Mouse (Mus musculus) neutrophil, adult 65 days (primary cell): ENCODE data around the gene Ppan. TPM values are rescaled to one million over a fixed set of nuclear protein-coding genes. Genes with fewer than 3 reads are reported as not detected.

Source experiments
- total RNA-seq: library from RNA; stranded (reverse); gene quantifications from 2 replicates; pipeline ENCODE4 v1.2.4, GENCODE M21; 2023

Gene Ppan
- 23.1 and 26.1 TPM in 2 replicates for total RNA-seq

DNA sequence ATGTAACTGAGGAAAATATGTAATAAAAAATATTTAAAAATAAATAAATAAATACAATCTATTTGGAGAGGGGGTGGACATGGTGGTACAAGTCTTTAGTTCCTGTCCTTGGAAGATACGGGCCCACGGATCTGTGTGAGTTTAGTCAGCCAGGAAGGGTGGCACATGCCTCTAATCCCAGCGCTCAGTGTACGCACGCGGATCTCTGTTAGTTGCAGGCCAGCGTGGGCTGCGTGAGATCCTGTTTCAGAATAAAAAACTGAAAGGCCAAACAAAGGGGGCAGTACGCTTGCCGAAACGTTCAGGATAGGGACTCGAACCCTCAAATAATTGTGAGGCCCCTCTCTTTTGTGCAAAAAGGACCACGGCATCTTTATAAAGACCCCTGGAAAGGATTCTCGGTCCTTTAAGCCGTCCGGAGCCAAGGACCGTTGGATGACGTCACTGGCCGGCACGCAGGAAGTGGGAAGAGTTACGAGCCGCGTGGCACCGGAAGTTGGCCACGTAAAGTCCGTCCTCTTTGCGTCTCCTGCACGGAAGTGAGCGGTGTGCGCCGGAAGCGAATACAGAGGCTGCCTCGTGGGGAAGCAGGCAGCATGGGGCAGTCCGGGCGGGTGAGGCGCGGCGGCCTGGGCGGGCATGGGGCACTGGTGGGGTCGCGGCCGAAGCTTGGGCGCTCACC is at the start of gene Ppan:
Gene Ppan (plus strand): TSS at position 472 of the 682 bp plus-strand sequence.

DNA sequence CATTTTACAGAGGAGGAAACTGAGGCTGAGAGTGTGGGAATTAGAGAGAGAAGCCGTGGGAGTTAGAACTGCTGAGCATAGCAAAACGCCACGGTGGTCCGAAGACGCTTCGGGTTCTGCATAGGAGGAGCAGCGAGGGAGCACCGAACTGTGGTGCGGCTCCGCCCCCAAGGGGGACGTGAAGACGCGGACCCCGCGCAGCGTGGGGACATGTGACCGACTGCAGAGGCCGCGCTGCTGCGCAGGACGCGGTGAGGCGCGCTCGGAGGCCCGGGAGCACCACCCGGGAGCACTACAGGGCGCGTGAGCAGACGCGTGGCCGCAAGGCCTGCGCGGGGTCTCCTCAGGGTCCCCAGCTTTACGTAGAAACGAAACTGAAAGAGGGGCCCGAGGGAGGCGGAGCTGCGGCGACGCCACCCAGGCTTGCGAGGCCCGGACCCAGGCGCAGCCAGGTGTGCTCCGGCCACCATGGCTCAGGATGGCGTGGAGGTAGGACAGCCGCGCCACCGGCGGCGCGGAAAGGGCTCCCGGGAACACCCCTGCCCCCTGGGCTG is 19.4 kb upstream of the Ppan start, which contains the start of gene A230050P20Rik:
Gene A230050P20Rik (plus strand): TSS at position 195 of the 554 bp plus-strand sequence.

DNA sequence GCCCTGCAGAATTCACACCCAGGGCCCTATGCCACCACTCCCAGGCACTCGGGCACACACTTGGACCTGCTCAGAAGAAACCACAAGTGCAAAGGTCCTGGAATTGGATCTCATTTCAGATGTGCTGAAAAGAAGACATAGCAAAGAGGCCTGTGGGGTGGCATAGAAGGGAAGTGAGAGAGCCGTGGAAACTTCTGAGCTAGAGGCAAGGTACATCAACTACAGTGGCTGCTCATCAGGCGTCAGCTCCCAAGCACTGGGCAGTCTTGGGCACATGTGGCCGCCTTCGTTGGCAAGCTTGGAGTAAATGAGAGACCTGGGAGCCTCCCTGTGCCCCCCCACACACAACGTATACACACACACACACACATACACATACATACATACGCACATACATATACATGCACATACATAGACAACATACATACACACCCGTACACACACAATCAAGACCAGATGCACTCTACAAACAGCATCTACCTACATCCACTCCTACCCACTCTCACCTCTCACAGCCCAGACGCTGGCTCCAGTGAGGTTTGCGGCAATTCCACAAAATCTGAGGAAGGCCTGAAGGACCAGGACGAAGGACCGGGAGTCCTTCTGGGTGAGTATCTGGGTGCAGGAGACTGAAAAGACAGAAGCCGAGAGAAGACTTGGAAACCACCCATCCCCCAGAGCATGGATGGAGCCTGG is 8.7 kb upstream of the Ppan start, which contains the start of gene Angptl6:
Gene Angptl6 (minus strand): TSS at position 631 of the 696 bp plus-strand sequence.

DNA sequence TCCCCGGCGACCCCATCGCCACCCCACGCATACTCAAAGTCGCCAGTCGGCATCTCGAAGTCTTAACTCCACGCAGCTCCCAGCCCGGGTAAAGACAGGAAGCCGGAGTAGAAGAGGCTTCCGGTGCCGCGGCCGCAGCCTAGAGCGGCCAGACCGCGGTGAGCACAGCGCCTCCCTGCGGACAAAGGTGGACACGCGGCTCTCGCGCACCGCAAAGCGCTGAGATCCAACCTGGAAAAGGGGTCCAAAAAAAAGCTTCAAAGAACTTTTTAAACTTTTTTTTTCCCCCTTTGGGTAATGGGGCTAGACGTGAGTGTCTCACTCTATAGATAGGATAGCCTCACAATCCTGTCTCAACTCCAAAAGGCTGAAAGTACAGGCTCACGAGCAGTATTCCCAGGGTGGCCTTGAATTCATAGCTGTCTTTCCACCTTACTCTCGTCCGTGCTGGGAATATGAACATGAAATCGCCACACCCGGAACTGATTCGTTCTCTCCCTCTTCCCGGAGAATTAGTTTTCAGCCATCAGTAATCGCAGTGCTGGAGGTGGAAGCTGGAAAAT is 10.6 kb downstream of the Ppan start, which contains the start of gene Eif3g:
Gene Eif3g (minus strand): TSS at position 113 of the 563 bp plus-strand sequence.

Other genes with a start within 250 kb of the Ppan start
- gene Ubl5, start 245.3 kb upstream of the Ppan start, total RNA-seq = 323 and 368 TPM in 2 replicates
- gene Fbxl12, start 243.4 kb upstream of the Ppan start, total RNA-seq = 43.4 and 49.5 TPM in 2 replicates
- gene Pin1, start 236.1 kb upstream of the Ppan start, total RNA-seq = 11.0 and 11.6 TPM in 2 replicates
- gene Olfm2, start 141.8 kb upstream of the Ppan start, total RNA-seq = not detected in 2 replicates
- gene Col5a3, start 73.1 kb upstream of the Ppan start, total RNA-seq = 0.84 and 1.1 TPM in 2 replicates
- not detected in 2 replicates for gene Rdh8, start 69.7 kb upstream of the Ppan start, total RNA-seq
- gene A230050P20Rik, start 19.5 kb upstream of the Ppan start, total RNA-seq = 2.2 and 3.8 TPM in 2 replicates
- 0.38 and 0.50 TPM in 2 replicates for gene Angptl6, start 8.4 kb upstream of the Ppan start, total RNA-seq
- 60.5 and 63.2 TPM in 2 replicates for gene Eif3g, start 10.4 kb downstream of the Ppan start, total RNA-seq
- gene Dnmt1, start 71.7 kb downstream of the Ppan start, total RNA-seq = 84.1 and 97.4 TPM in 2 replicates
- 9.2 and 12.2 TPM in 2 replicates for gene S1pr2, start 88.6 kb downstream of the Ppan start, total RNA-seq
- gene Mrpl4, start 114.6 kb downstream of the Ppan start, total RNA-seq = 39.8 and 40.6 TPM in 2 replicates
- gene Icam1, start 127.8 kb downstream of the Ppan start, total RNA-seq = 33.7 and 49.8 TPM in 2 replicates
- 0.63 and 0.79 TPM in 2 replicates for gene Icam4, start 141.2 kb downstream of the Ppan start, total RNA-seq
- not detected in 2 replicates for gene Icam5, start 143.9 kb downstream of the Ppan start, total RNA-seq
- 1.2 TPM in 1 of 2 replicates, not detected in the other for gene Zglp1, start 178.9 kb downstream of the Ppan start, total RNA-seq
- 0.51 and 0.82 TPM in 2 replicates for gene Gm49373, start 184.9 kb downstream of the Ppan start, total RNA-seq
- 5.1 and 13.1 TPM in 2 replicates for gene Fdx1l, start 185.4 kb downstream of the Ppan start, total RNA-seq
- gene Gm38431, start 203.8 kb downstream of the Ppan start, total RNA-seq = 2.6 and 6.7 TPM in 2 replicates
- 46.4 and 48.2 TPM in 2 replicates for gene Raver1, start 203.8 kb downstream of the Ppan start, total RNA-seq
- gene Tyk2, start 243.1 kb downstream of the Ppan start, total RNA-seq = 36.5 and 51.5 TPM in 2 replicates